Mouse (Mus musculus) cerebellum, adult 18-20 months (tissue): ENCODE data around the gene Lhb.
"Not testable (repeated sequence)": the region's sequence is repeated elsewhere in the genome, so short reads cannot be mapped to it uniquely, and the experiment has no call there.

ENCODE experiments used
- DNase-seq, 2 experiments: peaks; one replicate each; pipeline ENCODE4 v3.0.0; 2021

Lhb gene

DNA sequence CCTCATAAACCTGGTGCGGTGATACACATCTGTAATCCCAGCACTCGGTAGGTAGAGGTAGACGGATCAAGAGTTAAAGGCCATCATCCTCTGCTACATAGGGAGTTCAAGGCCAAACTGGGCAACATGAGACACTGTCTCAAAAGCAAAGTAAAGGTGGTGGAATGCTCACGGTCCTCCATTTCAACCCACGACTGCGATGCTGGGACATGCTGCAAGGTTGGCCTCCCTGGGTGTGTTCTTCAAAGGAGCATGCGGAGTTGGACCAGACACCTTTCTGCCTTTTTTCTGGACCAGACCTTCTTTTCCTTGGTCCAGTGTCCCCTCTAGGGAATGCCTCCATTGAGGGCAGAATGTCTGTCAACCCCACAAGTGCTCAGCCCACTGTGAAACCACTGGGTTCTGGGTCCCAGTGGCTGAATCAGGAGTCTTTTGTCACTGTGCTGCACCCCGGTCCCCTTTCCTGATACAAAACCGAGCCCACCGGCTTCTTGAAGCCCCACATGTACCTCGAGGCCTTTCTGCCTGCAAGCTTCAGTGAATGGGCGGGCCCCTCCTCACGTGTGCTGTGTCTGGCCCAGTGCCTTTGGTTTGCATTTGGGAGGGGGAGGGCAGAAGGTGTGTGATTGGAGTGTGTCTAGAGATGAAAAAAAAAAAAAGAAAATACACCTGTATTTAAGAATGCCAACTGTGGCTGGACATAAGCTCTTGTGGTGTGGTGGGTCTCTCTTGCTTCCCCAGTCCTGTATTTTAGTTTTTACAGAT, 35.5 kb downstream of the Lhb start:
- no peak for DNase-seq

DNA sequence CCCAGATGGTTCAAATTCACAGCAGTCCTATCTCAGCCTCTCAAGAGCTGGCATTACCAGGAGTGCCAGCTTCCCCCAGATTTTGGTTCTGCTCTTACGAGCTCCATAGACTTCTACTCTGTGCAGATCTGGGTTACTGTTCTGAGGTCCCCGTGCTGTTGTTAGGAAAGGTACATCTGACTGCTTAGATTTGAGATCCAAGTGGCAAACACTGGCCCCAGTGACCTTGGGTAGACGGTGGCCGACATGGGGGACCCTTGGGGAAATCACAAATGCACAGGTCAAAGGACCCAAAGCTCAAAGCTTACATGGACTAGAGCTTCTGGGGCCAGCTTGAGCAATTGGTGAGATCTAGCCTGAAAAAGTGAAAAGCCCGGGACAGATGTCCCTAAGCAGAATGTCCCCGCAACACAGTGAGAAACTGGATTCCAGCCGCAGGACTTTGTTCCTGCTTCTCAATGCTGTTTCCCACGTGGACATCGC, 36.1 kb downstream of the Lhb start:
- no peak for DNase-seq

- DNase-seq, result no peak
These were observed 36.8 kb downstream of the Lhb start for GRCm38 (mm10) chr7:45457204-45458060.

- DNase-seq, result peak; percentile 84 to 86
These were observed 38.3 kb downstream of the Lhb start for GRCm38 (mm10) chr7:45458748-45459563.

GRCm38 (mm10) chr7:45459564-45460140, 39.0 kb downstream of the Lhb start, which contains the start of gene Ftl1:
Ftl1 (minus strand) TSS chr7:45459884.
- peak; percentile 92 to 97 for DNase-seq

- DNase-seq, result no peak
These were observed 39.8 kb downstream of the Lhb start for GRCm38 (mm10) chr7:45460377-45460776.

GRCm38 (mm10) chr7:45460860-45461314, 40.3 kb downstream of the Lhb start:
- DNase-seq, result peak in 1 of 2 experiments; percentile 34

DNA sequence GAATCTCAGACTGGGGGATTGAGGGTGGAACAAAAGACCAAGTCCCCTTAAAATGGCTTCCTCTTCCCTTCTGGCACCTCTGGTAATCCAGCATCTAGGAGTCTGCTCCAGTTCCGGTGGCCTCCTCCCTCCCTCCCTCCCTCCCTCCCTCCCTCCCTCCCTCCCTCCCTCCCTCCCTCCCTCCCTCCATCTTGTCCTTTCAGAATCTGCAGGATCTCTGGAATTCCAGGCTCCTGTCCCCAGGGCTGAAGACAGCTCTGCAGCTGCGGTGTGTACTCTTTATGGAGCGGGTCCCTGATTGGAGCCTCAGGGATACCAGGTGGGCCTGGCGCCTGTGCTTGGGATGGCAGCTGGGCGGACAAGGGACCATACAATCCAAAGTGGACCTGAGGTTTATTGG, 40.7 kb downstream of the Lhb start:
- DNase-seq, result no peak

DNA sequence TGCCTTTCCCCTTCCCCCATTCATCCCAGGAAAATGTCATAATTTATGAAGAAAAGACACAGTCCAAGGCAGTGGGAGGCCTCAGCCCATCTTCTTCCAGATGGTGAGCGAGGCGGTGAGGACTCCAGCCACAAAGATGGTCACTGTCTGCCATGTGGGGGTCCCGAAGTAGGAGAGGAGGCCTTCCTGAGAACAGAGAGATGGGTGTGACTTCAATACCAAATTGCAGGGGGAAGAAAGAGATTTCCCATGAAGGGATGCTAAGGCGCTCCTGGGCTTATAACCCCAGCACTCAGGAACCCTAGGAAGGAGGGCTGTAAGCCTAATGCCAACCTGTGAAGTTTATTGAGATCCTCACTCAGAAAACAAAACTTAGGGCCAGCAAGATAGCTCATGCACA, 41.2 kb downstream of the Lhb start:
- DNase-seq, result no peak

- DNase-seq, result no peak
These were observed 41.7 kb downstream of the Lhb start for GRCm38 (mm10) chr7:45462325-45462724.

DNA sequence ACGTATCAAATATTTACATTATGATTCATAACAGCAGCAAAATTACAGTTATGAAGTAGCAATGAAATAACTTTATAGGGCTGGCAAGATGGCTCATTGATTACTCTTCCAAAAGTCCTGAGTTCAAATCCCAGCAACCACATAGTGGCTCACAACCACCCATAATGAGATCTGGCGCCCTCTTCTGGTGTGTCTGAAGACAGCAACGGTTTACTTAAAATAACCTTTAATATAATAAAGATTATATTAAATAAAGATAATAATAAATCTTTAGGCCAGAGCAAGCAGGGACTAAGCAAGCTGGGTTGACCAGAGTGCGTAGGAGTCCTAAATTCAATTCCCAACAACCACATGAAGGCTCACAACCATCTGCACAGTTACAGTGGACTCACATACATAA, 42.2 kb downstream of the Lhb start:
- DNase-seq, result not testable (repeated sequence)

DNA sequence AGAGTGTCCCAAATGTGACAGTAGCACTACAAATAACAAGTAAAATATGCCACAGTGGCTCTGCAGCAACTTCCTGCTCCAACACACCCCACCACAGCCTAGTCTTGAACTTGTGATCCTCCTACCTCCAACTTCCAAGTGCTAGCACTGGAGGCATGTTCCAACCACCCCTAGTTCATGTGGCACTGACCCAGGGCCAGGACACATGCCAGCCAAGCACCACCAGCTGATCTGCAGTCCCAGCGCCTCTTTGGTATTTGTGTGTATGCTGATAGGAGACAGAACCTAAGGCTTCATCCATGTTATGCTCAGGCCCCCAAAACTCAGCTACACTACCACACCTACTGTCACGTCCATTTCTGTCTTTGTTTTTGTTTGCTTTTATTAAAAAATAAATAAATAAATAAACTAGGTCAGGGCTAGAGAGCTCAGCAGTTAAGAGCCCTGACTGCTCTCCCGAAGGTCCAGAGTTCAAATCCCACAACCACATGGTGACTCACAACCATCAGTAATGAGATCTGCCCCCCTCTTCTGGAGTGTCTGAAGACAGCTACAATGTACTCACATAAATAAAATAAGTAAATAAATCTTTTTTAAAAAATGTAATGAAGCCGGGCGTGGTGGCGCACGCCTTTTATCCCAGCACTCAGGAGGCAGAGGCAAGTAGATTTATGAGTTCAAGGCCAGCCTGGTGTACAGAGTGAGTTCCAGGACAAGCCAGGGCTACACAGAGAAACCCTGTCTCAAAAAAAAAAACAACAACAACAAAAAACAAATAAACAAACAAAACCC, 43.6 kb downstream of the Lhb start:
- no peak for DNase-seq

DNA sequence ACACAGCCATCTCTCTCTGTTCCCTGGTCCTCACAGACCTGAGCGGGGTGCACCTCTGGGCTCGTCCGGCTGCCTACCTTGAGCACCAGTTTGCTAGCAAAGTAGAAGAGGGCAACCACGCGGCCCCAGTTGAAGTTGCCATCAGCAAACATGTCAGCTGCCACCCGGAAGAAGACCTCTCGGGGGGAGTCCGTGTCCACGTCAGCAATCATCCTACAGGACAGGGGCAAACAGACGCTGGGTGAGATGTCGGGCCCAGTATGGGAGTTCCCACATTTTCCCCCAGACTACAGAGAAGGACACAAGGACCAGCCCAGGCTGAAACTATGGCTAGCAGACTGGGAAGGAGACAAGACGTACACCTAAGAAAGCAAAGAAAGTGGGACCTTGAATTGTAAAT, 44.5 kb downstream of the Lhb start:
- DNase-seq, result peak in 1 of 2 experiments; percentile 21

- no peak for DNase-seq
These were observed 44.9 kb downstream of the Lhb start for GRCm38 (mm10) chr7:45465549-45465948.

DNA sequence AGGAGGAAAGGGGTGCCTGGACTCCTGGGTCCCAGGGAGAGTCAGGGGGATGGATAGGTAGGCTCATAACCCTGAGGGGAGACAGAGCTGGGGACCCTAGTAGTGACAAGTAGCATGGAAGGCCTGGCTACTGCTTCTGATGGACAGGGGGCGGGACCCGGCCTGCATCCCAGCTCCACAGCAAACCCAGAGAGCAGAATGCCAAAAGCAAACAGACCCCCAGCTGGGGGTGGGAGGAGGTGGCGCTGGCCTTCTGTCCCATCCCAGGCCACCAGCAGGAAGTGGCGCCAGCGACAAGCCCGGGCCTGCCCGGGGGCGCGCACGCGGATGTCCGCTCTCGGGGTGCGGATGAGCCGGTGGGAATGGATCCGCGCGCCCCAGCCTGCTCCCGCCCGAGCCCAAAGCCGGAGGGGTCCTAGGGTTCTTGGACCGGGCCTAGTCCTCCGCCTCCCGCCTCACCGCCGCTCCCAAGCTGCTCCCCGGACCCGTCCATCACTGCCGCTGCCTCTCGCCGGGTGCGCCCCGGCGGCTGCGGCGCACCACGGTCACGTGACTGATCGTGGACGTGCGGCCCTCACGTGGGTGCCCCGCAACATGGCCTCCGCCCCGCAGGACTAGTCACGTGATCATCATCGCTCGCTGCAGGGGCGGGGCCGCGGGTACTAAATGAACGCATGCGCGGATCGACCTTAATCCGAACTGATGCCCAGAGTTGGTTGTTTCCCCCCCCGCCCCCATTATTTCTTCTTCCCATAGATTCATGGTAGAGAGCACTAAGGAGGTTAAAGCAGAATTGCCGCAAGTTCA, 45.9 kb downstream of the Lhb start, which contains the start of gene Bax:
Gene Bax (minus strand): TSS at position 616 of the 807 bp plus-strand sequence.
- DNase-seq, result peak; percentile 98 to 99

DNA sequence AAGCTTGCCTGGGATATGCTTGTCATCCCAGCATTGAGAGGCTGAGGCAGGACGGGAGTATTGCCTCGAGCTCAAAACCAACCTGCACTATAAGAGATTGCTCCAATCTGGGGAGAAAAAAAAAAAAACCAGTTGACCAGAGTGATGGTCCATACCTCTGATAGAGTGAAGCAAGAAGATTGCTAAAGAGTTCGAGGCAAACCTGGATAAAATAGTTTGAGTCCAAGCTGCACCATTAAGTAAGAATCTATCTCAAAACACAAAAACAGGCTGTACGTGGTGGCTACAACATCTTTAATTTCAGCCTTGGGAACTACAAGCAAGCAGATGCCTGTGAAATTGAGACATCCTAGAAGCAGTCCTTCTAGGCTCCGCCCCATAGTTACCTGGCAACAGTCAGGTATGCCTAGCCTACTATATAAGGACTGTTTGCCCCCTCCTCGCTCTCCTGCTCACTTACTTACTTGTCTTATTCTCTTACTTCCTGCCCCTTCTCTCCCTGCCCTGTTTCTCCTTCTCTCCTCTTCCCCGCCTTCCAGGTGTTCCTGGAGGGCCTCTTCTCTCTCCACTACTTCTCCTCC, 46.6 kb downstream of the Lhb start:
- DNase-seq, result peak in 1 of 2 experiments; percentile 35

DNA sequence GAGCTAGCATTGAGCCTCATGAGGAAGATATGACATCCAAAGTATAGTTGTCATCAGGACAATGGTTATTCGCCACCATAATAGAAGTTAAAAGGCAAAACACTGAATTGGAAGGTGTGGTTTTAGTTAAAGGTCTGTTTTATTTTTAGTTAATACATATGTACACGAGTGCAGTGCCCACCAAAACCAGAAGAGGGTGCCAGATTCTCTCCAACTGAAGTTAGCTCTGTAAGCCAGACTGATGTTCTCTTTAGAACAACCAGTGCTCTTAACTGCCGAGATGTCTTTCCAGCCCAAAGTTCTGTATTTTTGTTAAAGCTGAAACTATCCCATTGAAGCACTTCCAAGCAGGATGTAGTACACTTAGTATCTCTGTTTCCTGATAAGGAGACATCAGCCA, 50.2 kb downstream of the Lhb start:
- peak; percentile 81 to 82 for DNase-seq
